Comparison of ENCODE assay signal across 17 mouse cellular contexts in genomic region chr12:112507264-112507663, GRCm38 (mm10). TPM values are rescaled to one million over a fixed set of nuclear protein-coding genes. Genes with fewer than 3 reads are reported as not detected.
DNase-seq lines count a peak whose midpoint lies in the region; ATAC-seq lines count a peak whose summit lies in the region.
"Had no signal": no experiment of that assay in that cellular context is flagged by ENCODE, and none has a peak within 500 bp of the region (broad histone marks: within the 10 kb centered on the region; RNA-seq: fewer than 3 reads in every experiment).

No protein-coding gene starts in this region.

- no peak overlapping the region for H3K4me3 ChIP-seq in forebrain, embryonic 12.5 days (replicated peaks)
- no peak overlapping the region for H3K4me3 ChIP-seq in hindbrain, embryonic 14.5 days (replicated peaks; ENCODE audit: low read length)
- H3K4me3 ChIP-seq in neural tube, embryonic 12.5 days, result no peak overlapping the region
- H3K4me3 ChIP-seq: embryonic facial prominence, embryonic 12.5 days; left cerebral cortex, adult 2 months; lung, embryonic 15.5 days had no signal

- H3K4me1 ChIP-seq in forebrain, embryonic 12.5 days, result peaks cover 46% of the 10 kb centered on the region
- H3K4me1 ChIP-seq in hindbrain, embryonic 14.5 days (replicated peaks; ENCODE audit: control insufficient read depth, insufficient read depth, low read length), result peaks cover 60% of the 10 kb centered on the region
- peaks cover 42% of the 10 kb centered on the region for H3K4me1 ChIP-seq in neural tube, embryonic 12.5 days

- no peaks in the 10 kb centered on the region for H3K9me3 ChIP-seq in forebrain, embryonic 12.5 days
- no peaks in the 10 kb centered on the region for H3K9me3 ChIP-seq in hindbrain, embryonic 14.5 days (ENCODE audit: control insufficient read depth, low read length)
- H3K9me3 ChIP-seq in neural tube, embryonic 12.5 days, result no peaks in the 10 kb centered on the region
- H3K9me3 ChIP-seq: embryonic facial prominence, embryonic 12.5 days; lung, embryonic 15.5 days had no signal

- H3K9ac ChIP-seq in forebrain, embryonic 12.5 days, result no peak overlapping the region
- H3K9ac ChIP-seq in hindbrain, embryonic 14.5 days, result 0 out of 2 replicates have a peak overlapping the region, but pooled peaks have one; percentile 2
- H3K9ac ChIP-seq in neural tube, embryonic 12.5 days, result no peak overlapping the region
- H3K9ac ChIP-seq: embryonic facial prominence, embryonic 12.5 days; lung, embryonic 15.5 days had no signal

- peak; percentile 37 for DNase-seq in left cerebral cortex, postnatal 4 days
- DNase-seq in left cerebral cortex, adult 9 months (ENCODE audit: low spot score in 2 of 2), result no peak
- peak; percentile 50 for DNase-seq in hindbrain, embryonic 14.5 days (ENCODE audit: low spot score)
- no peak for DNase-seq in kidney, postnatal 10 days
- no peak for DNase-seq in spleen, postnatal 10 days (ENCODE audit: low spot score in 2 of 2)
- DNase-seq: cerebellum, adult 2 months; kidney, postnatal 25 days; liver; thymus, postnatal 14 days had no signal

- H3K4me2 ChIP-seq in forebrain, embryonic 12.5 days, result 0 out of 2 replicates have a peak overlapping the region, but pooled peaks have one; percentile 5
- H3K4me2 ChIP-seq in hindbrain, embryonic 14.5 days (replicated peaks), result peak overlapping the region; percentile 35
- peak overlapping the region; percentile 27; the same call in 1 of the 2 replicates for H3K4me2 ChIP-seq in neural tube, embryonic 12.5 days (replicated peaks)
- H3K4me2 ChIP-seq: embryonic facial prominence, embryonic 12.5 days; lung, embryonic 15.5 days had no signal

- intact Hi-C loops in left cerebral cortex, postnatal 4 days (cut with DNase I), result no loop called here

- WGBS in forebrain, embryonic 12.5 days, result 32% methylated on average over 4 of the region's 4 CpGs
- 15% methylated on average over 4 of the region's 4 CpGs for WGBS in hindbrain, embryonic 14.5 days
- 26% methylated on average over 4 of the region's 4 CpGs for WGBS in neural tube, embryonic 12.5 days

- H3K27me3 ChIP-seq in forebrain, embryonic 12.5 days, result peaks cover 43% of the 10 kb centered on the region
- H3K27me3 ChIP-seq in hindbrain, embryonic 14.5 days (ENCODE audit: control insufficient read depth, insufficient read depth, low read length), result no peaks in the 10 kb centered on the region
- peaks cover 42% of the 10 kb centered on the region for H3K27me3 ChIP-seq in neural tube, embryonic 12.5 days (replicated peaks)

- peak overlapping the region; percentile 75 for H3K27ac ChIP-seq in forebrain, embryonic 12.5 days
- H3K27ac ChIP-seq in hindbrain, embryonic 14.5 days, result peak overlapping the region; percentile 75
- no peak overlapping the region for H3K27ac ChIP-seq in neural tube, embryonic 12.5 days
- H3K27ac ChIP-seq: embryonic facial prominence, embryonic 12.5 days; left cerebral cortex, adult 2 months; lung, embryonic 15.5 days had no signal

- no peaks in the 10 kb centered on the region for H3K36me3 ChIP-seq in forebrain, embryonic 12.5 days (replicated peaks)
- H3K36me3 ChIP-seq in hindbrain, embryonic 14.5 days (replicated peaks; ENCODE audit: control insufficient read depth, insufficient read depth), result no peaks in the 10 kb centered on the region
- H3K36me3 ChIP-seq in neural tube, embryonic 12.5 days, result no peaks in the 10 kb centered on the region
- H3K36me3 ChIP-seq: embryonic facial prominence, embryonic 12.5 days; lung, embryonic 15.5 days had no signal

- peak; percentile 74 for ATAC-seq in forebrain, embryonic 12.5 days (ENCODE audit: low FRiP score)
- ATAC-seq in hindbrain, embryonic 14.5 days (ENCODE audit: low FRiP score), result peak; percentile 61
- peak; percentile 55 for ATAC-seq in neural tube, embryonic 12.5 days (ENCODE audit: low FRiP score, low read depth)
- ATAC-seq: CD4-positive, CD25-positive, alpha-beta regulatory T cell, adult 4 months; intestine, embryonic 16.5 days had no signal

RNA-seq across cellular contexts. Expression of gene Tmem179, which starts 9.3 kb away (rescaled TPM):
- 10 to 100 TPM; 83.6 to 91.1 TPM for total RNA-seq in left cerebral cortex, postnatal 4 days (2021)
- polyA plus RNA-seq in forebrain, embryonic 12.5 days (2016; fragmentation: Nextera tagmentation; extraction: Ambion mirVana), result 10.7 and 11.5 TPM in 2 replicates
- 64.6 and 72.2 TPM in 2 replicates for polyA plus RNA-seq in hindbrain, embryonic 14.5 days (2014; fragmentation: Nextera tagmentation; extraction: Ambion mirVana)
- 16.4 and 17.9 TPM in 2 replicates for polyA plus RNA-seq in neural tube, embryonic 12.5 days (2016; fragmentation: Nextera tagmentation; extraction: Ambion mirVana)
- total RNA-seq: monocyte, adult 5-6 weeks had no signal
- polyA plus RNA-seq: CD4-positive, CD25-positive, alpha-beta regulatory T cell, adult 4 months had no signal

RNA-seq across cellular contexts. Expression of gene A530016L24Rik, which starts 18.0 kb away (rescaled TPM):
- under 1 TPM; 0.74 to 0.95 TPM for total RNA-seq in left cerebral cortex, postnatal 4 days (2021)
- not detected in 2 replicates for polyA plus RNA-seq in forebrain, embryonic 12.5 days (2016; fragmentation: Nextera tagmentation; extraction: Ambion mirVana)
- 0.18 and 0.19 TPM in 2 replicates for polyA plus RNA-seq in hindbrain, embryonic 14.5 days (2014; fragmentation: Nextera tagmentation; extraction: Ambion mirVana)
- 0.10 and 0.13 TPM in 2 replicates for polyA plus RNA-seq in neural tube, embryonic 12.5 days (2016; fragmentation: Nextera tagmentation; extraction: Ambion mirVana)
- total RNA-seq: left cerebral cortex, adult 2 months; monocyte, adult 5-6 weeks had no signal
- polyA plus RNA-seq: CD4-positive, CD25-positive, alpha-beta regulatory T cell, adult 4 months; embryonic facial prominence, embryonic 12.5 days had no signal

Comparison
In these comparisons a context has a peak if more than half of its experiments do, and no peak if none do; other contexts are left out.
1. DNase-seq: peak in left cerebral cortex, postnatal 4 days (single experiment) and hindbrain, embryonic 14.5 days (single experiment); none in left cerebral cortex, adult 9 months (0 of 2), kidney, postnatal 10 days (single experiment) and spleen, postnatal 10 days (0 of 2).
2. Peak in every context shown above with its lines, with median percentiles within 50 percentile points of each other: ATAC-seq and H3K4me2 ChIP-seq.